Mouse (Mus musculus): ENCODE data around the gene Polr1a.
"Not testable (repeated sequence)": the region's sequence is repeated elsewhere in the genome, so short reads cannot be mapped to it uniquely, and the experiment has no call there.

Polr1a gene

DNA sequence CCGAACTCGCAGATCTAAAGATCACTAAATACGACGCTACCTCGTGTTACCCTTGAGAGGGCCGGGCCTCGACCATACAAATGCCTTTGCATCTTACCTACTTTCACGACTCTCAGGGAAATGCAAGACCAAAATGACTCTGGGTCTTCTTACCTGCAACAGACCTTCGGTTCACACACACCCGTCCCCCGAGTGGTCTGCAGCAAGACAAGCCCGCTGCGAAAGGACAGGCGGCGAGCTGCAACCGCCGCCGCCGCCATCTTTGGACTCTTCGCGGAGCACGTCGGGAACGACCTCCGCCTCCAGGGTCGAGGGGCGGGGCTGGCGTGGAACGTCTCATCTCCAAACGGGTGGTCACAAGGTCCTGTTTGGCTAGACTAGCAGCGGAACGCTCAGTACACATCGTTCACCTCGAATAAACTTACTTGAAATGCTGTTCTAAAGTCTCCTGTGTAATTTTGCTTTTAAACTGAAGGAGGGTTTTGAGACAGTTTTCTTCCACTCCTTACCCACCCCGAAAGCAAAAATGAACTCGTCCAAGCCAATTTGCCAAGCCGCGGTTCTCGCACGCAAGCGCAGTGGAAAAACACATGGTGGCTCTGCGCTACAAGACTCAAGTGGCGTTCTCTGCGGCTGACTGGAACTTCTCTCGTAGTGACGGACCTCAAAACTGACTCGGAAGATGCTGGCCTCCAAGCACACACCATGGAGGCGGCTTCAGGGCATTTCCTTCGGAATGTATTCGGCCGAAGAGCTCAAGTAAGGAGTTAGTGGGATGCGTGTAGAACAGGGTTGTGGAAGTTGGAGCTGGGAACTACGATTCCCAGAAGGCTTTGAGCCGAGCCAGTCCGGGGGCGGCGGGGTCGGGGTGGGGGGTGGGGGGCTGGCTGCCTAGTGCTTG, at the start of gene Polr1a, which contains the start of gene Ptcd3:
TSS of gene Polr1a (plus strand) at position 573 of the 901 bp plus-strand sequence.
TSS of gene Ptcd3 (minus strand) at position 270 of the 901 bp plus-strand sequence.
- in situ Hi-C loops (cut with MboI, MseI) = loop anchor here (5.0 kb wide), 1 partner anchor 66 kb away; no protein-coding TSS in a partner anchor

DNA sequence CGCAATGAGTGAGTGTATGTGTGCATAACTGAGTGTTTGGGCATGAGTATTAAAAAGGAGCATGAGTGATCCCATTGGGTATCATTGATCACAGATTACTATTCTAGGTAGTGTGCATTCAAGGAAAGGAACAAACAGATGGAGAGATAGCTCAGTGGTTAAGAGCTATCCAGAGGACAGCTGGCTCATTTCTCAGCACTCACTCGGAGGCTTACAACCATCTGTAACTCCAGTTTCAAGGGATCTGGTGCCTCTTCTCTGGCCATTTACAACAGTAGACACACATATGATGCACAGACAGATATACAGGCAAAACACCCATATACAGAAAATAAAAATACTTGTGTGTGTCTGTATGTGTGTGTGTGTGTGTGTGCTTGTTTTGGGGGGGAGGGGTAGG, 41.1 kb upstream of the Polr1a start:
- in situ Hi-C loops (cut with MboI, MseI) = no loop called here

DNA sequence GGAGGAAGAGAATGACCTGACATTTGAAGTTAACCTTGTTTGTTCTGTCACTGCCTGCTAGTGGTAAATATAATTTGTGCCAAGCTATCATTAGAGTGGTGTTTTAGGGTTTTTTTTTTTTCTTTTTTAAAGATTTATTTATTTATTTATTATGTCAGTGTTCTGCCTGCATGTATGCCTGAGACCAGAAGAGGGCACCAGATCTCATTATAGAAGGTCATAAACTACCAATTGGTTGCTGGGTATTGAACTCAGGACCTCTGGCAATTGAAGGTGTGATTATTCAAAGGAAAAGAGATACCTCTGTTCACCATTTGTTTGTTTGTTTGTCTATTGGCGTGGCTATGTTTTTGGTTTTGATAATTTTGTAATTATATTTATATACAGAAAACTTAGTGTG, 40.0 kb upstream of the Polr1a start:
- in situ Hi-C loops (cut with MboI, MseI) = no loop called here

DNA sequence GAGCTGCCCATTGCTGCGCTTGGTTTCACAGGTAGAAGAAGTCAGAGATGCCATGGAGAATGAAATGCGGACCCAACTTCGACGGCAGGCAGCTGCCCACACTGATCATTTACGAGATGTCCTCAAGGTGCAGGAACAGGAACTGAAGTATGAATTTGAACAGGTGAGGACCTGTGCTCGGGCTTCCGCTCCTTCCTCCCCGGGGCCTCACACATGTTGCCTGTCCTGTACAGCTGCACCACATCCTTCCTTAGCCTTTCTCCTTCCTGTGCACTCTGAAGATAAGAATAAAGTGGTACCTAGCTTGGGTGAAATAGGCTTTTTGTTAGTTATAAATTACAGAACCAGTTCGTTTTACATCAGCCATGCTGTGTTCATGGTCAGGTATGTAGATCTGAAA, 37.5 kb upstream of the Polr1a start:
- in situ Hi-C loops (cut with MboI, MseI) = no loop called here

DNA sequence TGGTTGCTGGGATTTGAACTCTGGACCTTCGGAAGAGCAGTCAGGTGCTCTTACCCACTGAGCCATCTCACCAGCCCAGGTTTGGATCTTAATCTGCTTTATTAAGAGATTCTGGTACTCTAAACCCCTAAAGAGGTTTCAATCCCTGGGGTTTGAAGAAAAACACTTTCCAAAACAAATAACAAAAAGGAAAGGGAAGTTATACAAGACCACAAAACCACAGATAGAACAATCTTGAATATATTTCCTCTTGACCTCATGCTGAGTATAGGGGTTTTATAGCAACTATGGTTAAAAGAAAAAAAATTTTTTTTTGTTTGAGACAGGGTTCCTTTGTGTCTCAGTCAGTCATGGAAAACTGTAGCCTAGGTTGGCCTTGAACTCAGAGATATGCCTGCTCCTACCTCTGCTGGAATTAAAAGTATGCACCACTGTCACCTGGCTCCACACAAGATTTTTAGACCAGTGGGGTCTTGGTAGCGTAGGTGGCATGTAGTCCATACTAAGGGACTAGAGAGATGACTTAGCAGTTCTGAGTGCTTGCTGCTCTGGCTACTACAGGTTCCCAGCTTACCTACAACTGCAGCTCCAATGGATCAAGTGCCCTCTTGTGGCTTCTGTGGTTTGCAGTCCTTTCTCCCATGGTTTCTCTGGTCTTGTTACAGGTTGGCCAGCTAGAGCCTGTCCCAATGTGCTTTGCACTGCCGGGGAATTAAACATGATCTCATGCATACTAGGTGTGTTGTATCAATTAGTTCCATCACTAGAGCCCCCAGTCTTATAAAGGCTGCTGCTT, 30.7 kb upstream of the Polr1a start:
- in situ Hi-C loops (cut with MboI, MseI) = loop anchor here (5.0 kb wide), 1 partner anchor 59 kb away; no protein-coding TSS in a partner anchor

DNA sequence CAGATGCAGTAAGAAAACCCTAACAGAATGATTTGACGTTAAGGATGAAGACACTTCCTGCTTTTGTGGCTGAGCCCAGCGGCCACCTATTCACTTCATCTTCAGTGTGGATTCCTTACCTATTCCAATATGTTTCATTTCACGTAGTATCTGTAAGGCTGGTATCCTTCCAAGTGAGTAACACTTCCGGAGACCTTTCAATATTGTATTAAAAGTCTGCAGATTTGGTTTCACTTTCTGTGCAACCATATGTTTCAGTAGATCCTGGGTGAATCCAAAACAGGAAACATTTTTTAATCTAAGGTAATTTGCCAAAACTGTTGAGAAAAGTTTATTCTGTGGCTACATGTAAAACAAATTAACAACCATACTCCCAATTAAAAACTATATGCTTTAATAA, 15.6 kb upstream of the Polr1a start:
- in situ Hi-C loops (cut with MboI, MseI) = no loop called here

DNA sequence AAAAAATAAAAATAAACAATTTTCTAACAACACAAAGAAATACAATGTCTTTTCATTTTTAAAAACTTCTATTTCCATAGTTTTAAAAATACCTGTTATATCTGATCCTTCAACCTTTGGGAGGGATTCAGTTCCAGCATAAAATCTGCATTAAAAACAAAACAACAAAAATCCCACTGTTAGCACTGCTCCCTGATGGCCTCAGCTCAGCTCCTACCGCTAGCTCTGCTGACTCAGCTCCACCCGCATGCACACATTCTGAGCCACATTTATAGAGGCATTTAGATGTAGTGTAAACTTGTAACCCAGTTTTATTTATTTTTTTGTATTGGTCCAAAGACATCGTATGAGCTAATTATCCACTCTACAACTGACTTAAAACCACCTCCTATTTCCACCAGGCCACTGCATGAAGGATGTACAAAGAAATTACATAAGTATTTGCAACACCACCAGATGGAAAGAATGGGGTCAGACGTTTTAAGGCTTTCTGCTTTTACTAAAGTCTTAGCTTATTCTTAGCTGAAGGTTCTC, 1.1 kb upstream of the Polr1a start:
- in situ Hi-C loops (cut with MboI, MseI) = loop anchor here (5.0 kb wide), 1 partner anchor 65 kb away; no protein-coding TSS in a partner anchor

DNA sequence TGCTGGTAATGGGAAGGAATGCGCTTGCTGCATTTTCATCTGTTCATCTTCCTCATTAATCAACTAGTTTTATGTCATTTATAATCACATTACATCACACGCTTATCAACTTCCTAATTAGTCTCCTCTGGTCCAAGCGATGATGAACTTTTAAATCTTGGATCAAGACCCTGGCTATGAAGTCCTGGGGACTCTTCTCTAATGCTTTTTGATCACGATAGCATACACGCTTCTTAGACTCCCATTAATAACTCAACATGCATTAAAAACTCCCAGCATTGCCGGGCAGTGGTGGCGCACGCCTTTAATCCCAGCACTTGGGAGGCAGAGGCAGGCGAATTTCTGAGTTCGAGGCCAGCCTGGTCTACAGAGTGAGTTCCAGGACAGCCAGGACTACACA, 531 bp downstream of the Polr1a start:
- in situ Hi-C loops (cut with MboI, MseI) = loop anchor here (5.0 kb wide), 1 partner anchor 67 kb away; no protein-coding TSS in a partner anchor

DNA sequence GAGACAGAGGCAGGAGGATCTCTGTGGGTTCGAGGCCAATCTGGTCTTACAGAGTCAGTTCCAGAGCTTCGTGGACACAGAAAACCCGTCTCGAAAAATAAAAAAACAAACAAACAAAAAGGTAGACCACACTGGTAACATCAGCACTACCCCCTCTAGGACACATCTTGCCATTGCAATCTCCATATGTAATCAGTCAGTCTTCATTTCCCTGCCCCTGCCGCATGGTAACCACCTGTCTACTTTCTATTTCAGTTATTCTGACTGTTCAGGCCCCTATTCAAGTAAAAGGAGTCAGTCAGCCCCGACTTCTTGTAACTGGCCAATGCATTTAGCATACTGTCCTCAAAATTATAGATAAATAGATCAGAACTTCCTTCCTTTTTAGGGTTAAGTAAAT, 987 bp downstream of the Polr1a start:
- in situ Hi-C loops (cut with MboI, MseI) = loop anchor here (5.0 kb wide), 1 partner anchor 68 kb away; no protein-coding TSS in a partner anchor

DNA sequence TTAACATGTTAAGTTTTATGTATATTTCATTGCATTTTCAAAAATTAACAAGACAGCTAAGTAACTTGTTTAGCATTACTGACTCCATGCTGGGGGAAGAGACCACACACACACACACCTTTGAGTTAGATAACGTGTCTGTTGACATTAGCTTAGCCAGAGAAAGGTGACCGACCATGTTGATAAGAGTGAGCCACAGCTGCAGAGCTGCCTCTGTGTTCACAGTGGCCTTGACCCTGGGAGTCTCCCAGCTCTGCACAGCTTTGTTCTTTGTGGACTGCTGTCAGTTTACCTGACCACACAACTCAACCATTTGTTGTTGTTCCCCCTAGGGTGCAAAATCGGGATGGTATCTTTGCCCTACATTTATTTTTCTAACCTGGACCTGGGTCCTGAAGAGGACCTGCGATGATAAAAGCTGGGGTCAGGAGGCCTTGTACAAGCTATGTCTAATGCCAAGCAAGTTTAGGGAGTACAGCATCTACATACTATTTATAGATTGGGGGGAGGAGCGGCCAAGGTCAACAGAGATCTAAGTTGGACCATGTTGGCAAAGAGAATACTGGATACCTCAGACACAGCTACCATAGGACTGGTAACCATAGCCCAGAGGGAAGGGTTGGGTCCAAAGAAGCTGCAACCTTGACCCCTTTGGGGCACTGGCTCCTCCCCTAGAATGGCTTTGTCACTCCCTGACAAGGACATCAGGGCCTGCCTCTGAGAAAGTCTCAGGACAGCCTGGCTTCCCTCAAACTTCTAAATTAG, 3.0 kb downstream of the Polr1a start:
- in situ Hi-C loops (cut with MboI, MseI) = no loop called here

DNA sequence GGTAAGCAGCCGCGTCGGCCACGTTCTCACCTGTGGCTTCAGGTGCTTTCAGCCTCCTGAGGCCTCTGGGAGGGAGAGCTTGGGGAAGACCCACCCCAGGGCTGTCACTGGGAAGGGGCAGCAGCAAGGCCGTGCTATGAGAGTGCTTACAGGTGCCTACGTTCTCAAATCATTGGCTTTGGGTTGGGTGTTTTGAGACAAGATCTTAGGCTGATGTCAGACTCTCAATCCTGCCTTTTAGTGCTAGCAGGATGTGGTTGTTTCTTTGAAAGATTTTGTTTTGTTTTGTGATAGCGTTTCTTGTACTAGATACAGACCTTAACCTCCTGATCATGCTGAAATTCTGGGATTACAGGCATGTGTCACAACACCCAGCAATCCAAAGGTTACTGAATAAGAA, 11.9 kb downstream of the Polr1a start:
- in situ Hi-C loops (cut with MboI, MseI) = no loop called here

DNA sequence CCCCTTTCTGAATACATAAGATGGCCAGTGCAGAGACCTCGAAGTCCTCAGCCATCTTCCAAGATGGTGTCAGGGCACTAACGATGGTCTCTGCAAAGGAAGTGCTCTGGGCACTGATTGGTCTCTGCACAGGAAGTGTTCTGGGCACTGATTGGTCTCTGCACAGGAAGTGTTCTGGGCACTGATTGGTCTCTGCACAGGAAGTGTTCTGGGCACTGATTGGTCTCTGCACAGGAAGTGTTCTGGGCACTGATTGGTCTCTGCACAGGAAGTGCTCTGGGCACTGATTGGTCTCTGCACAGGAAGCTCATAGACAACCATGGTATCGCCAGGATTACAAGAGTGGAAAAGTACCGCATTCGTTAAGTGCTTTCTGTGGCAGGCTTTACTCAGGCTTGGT, 16.4 kb downstream of the Polr1a start:
- in situ Hi-C loops (cut with MboI, MseI) = not testable (repeated sequence)

DNA sequence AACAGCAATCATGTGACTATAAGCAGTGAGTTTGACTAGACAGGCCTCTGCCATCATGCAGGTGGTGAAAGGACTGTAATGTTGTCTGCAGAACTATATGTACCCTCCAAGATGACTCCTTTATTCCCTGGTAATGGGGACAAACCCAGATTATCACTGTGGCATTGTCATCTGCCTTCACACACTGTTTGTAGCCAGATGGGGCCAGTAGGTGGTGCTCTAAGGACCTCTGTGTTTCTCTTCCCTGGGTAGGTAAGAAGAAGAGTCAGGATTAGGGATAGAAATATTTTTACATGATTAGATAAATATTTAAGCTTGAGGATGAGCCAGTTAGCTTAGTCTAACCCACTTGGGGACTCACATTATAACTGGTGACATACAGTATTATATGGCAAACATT, 19.1 kb downstream of the Polr1a start:
- in situ Hi-C loops (cut with MboI, MseI) = no loop called here

DNA sequence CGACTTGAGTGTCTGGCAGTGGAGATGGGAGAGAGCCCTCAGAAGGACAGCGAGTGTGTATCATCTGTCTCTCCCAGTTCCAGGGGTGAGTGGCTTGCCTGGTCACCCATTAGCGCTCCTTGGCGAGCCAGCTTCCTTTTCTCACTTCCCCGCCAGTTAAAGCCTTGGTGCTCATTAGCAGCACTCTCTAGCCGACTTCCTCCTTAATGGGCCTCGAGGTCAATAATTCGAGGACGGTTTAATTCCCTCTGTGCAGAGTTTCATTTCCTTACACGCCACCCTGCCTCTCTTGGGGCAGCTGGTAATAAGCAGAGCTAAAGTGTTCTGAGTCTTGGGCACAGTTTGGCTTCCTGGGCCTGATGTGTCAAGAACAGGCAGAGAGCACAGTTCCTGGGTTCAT, 21.2 kb downstream of the Polr1a start:
- in situ Hi-C loops (cut with MboI, MseI) = loop anchor here (5.0 kb wide), 1 partner anchor 237 kb away; no protein-coding TSS in a partner anchor

DNA sequence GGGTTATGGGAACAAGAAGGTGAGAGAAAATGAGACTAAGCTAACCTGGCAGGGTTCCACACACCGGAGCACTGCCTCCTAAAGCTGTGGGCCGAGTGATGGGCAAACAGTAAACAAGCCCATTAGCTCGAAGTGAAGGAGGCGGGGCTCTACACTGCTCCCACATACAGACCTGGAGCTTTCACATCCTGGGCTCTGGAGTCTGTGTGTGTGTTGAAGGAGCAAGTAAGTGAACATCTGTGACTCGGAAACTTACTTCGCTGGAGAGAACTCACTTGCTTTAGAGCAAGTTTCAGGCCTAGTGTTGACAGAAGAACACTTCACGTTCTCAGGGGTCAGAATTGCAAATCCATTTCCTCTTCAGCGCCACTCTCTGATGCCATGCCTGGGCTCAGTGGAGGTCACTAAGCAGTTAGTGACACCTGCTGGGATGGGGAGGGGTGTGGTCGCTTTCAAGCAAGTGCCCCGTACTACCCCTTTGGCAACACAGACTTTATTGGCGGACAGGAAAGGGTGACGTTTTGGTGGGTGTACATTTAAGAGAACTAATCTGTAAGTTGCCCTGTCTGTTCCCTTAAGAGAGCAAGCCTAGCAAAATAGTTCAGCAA, 22.1 kb downstream of the Polr1a start:
- in situ Hi-C loops (cut with MboI, MseI) = loop anchor here (5.0 kb wide), 1 partner anchor 236 kb away; no protein-coding TSS in a partner anchor

DNA sequence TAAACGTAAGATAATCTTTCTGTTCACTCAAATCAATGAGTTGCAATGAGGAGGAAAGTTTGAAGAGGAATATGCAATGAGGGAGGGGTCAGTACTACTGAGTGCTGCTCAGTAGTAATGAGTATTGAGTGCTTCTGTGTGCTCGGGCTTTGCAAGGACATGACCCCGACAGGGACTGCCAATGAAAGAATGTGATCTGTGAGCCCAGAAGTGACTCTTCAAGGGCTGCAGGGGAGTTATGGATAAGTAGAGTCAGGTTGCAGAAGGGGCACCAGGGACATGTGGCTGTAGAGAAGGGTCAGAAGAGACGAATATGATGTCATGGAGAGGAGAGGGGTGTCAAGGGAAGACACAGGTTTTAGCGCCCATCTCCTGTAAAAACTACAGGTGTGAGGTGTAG, 23.5 kb downstream of the Polr1a start:
- in situ Hi-C loops (cut with MboI, MseI) = loop anchor here (5.0 kb wide), 1 partner anchor 235 kb away; no protein-coding TSS in a partner anchor

DNA sequence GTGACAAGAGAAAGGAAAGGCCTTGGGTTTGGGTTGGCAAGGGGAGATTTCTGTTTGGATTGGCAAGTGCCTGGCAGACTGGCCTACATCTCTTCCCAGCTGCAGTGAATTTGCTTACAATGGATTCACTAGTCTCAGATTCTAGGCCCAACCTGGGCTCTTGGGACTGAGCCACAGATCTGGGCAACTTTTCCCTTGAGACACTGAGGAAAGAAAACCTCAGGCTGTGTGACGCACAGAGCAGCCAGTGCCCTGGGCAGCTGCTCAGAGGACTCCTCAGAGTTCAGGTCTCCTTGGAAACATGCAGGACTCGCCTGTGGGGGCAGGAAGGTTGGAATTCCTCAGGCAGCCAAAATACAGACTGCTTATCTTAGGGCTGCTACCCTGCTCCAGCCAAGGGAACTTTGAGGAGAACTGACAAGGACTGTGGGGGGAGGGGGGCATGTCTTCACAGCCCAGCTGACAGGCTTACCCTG, 25.3 kb downstream of the Polr1a start:
- in situ Hi-C loops (cut with MboI, MseI) = loop anchor here (5.0 kb wide), 1 partner anchor 233 kb away; no protein-coding TSS in a partner anchor

DNA sequence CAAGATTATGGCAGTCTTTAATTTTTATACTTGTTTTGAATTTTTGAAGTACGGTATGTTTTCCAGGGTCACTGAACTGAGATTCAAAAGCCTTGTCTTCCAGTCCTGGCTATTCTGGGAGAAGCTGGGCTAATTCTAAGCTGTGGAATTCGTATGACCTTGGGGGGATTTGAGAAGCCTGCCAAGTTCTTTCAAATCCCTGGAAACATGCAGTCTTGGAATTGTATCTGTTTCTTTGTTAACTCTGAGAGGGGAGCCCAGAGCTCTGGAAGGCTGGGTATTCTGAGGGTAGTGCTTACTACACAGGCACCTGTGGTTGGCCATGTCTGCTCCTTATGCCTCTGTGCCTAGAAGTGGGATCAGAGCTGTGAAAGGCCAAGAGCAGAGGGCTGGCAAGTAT, 26.9 kb downstream of the Polr1a start:
- in situ Hi-C loops (cut with MboI, MseI) = loop anchor here (5.0 kb wide), 1 partner anchor 58 kb away; no protein-coding TSS in a partner anchor

DNA sequence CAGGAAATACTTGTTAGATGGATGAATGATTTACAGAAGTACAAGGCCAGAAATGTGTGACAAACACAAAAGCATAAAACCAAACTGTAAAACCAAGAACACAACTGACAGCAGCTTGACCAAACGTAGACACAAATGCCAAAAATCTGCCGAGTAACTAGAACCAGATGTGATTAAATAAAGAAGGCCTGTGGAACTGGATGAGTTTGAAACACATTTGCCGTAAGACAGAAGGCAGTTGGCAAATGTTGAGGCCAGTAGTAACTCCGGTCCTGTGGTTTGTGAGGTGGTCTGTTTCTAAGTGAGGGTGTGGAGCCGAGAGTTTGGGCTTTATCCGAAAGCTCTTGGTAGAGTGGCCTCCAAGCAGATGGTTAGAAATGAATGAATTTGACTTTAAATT, 32.1 kb downstream of the Polr1a start:
- in situ Hi-C loops (cut with MboI, MseI) = no loop called here

DNA sequence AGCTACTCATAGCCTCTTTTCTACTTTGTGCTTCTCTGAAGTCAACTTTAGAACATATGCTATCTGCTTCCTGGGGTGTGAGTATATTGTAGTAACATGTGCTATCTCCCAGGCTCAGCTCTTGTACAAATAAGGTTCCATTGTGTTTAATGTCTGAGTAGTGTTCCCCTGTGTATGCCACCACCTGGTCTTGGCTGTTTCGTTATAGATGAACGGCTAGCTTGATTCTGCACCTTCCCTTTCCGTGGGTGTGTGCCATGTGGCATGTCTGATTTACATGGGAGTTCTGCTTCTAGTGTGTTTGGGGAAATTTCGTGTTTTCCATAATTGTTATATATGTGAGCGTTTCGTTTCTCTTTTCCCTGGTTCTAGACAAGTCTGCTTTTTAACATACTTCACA, 36.2 kb downstream of the Polr1a start:
- in situ Hi-C loops (cut with MboI, MseI) = no loop called here

Data from regulatory T cell (primary cell).